ENCODE assay signal across 17 mouse cellular contexts in genomic region chr16:32703312-32703912, GRCm38 (mm10). TPM values are rescaled to one million over a fixed set of nuclear protein-coding genes. Genes with fewer than 3 reads are reported as not detected.
DNase-seq lines count a peak whose midpoint lies in the region; ATAC-seq and TF ChIP-seq lines count a peak whose summit lies in the region.
"Had no signal": no experiment of that assay in that cellular context is flagged by ENCODE, and none has a peak within 500 bp of the region (broad histone marks: within the 10 kb centered on the region; RNA-seq: fewer than 3 reads in every experiment).

No protein-coding gene starts in this region.

- TF ChIP-seq EP300 in stomach, postnatal 0 days (optimal IDR thresholded peaks at IDR 0.05): no peak

- no peak overlapping the region for H3K4me3 ChIP-seq in kidney, embryonic 16.5 days (ENCODE audit: low read length)
- no peak overlapping the region for H3K4me3 ChIP-seq in spleen, adult 2 months (ENCODE audit: extremely low read depth, insufficient read depth, insufficient read length)
- no peak overlapping the region for H3K4me3 ChIP-seq in stomach, postnatal 0 days (ENCODE audit: low read depth, low read length)
- H3K4me3 ChIP-seq: embryonic facial prominence, embryonic 15.5 days; forebrain, embryonic 15.5 days; left cerebral cortex, adult 2 months; limb, embryonic 13.5 days had no signal

- DNase-seq in embryo, embryonic 10 days (ENCODE audit: low spot score): peak; percentile 40
- no peak for DNase-seq in embryo, embryonic 9.5 days (ENCODE audit: extremely low spot score)
- DNase-seq in kidney, adult 9 months: no peak
- no peak for DNase-seq in spleen, adult 2 months (ENCODE audit: low read depth in 1 of 2, low spot score in 2 of 2)
- no peak for DNase-seq in spleen, postnatal 4 days (ENCODE audit: low spot score in 2 of 2)
- DNase-seq in stomach, postnatal 0 days (ENCODE audit: low spot score): no peak
- DNase-seq: cerebellum, postnatal 36 days; gastrocnemius, postnatal 36 days; thymus, adult 18-20 months had no signal

- H3K27me3 ChIP-seq in kidney, embryonic 16.5 days (ENCODE audit: insufficient read depth, low read length): no peaks in the 10 kb centered on the region
- no peaks in the 10 kb centered on the region for H3K27me3 ChIP-seq in spleen, adult 2 months (ENCODE audit: control insufficient read depth, insufficient read depth, low read length)
- no peaks in the 10 kb centered on the region for H3K27me3 ChIP-seq in stomach, postnatal 0 days (ENCODE audit: control insufficient read depth, insufficient read depth, low read length)
- H3K27me3 ChIP-seq: embryonic facial prominence, embryonic 15.5 days; forebrain, embryonic 15.5 days had no signal

- H3K4me2 ChIP-seq in kidney, embryonic 16.5 days (replicated peaks; ENCODE audit: low read depth, low read length): no peak overlapping the region
- H3K4me2 ChIP-seq in stomach, postnatal 0 days (replicated peaks; ENCODE audit: low read depth): no peak overlapping the region
- H3K4me2 ChIP-seq: embryonic facial prominence, embryonic 15.5 days; forebrain, embryonic 15.5 days; limb, embryonic 13.5 days had no signal

- no peak for ATAC-seq in kidney, embryonic 16.5 days (ENCODE audit: low FRiP score, low TSS enrichment)
- no peak for ATAC-seq in stomach, postnatal 0 days (ENCODE audit: low FRiP score, low TSS enrichment)
- no peak for ATAC-seq in erythroid progenitor cell, adult 5-6 weeks (replicated peaks; ENCODE audit: low FRiP score, poor library complexity, severe bottlenecking)
- ATAC-seq: forebrain, embryonic 15.5 days; hindbrain, embryonic 16.5 days had no signal

- TF ChIP-seq CTCF in spleen, adult 2 months (IDR thresholded peaks at IDR 0.05; ENCODE audit: extremely low read depth, insufficient read depth, insufficient read length, insufficient replicate concordance): no peak
- TF ChIP-seq CTCF in stomach, postnatal 0 days (IDR thresholded peaks at IDR 0.05; ENCODE audit: low read depth): no peak

- peak overlapping the region; percentile 8; the same call in 1 of the 2 replicates for H3K27ac ChIP-seq in kidney, embryonic 16.5 days (ENCODE audit: low read length)
- H3K27ac ChIP-seq in spleen, adult 2 months (ENCODE audit: insufficient read depth, low read length): peak overlapping the region; percentile 47
- H3K27ac ChIP-seq in stomach, postnatal 0 days (replicated peaks): peak overlapping the region; percentile 35
- H3K27ac ChIP-seq: embryonic facial prominence, embryonic 15.5 days; forebrain, embryonic 15.5 days; left cerebral cortex, adult 2 months; limb, embryonic 13.5 days had no signal

- WGBS in kidney, embryonic 16.5 days: 50% methylated on average over 9 of the region's 9 CpGs
- WGBS in spleen, adult 2 months: 57% methylated on average over 9 of the region's 9 CpGs
- 52% methylated on average over 9 of the region's 9 CpGs for WGBS in stomach, postnatal 0 days

- TF ChIP-seq POLR2A in spleen, adult 2 months (IDR thresholded peaks at IDR 0.05; ENCODE audit: low read depth, low read length): no peak

- H3K9me3 ChIP-seq in kidney, embryonic 16.5 days (ENCODE audit: low read length): no peaks in the 10 kb centered on the region
- H3K9me3 ChIP-seq in stomach, postnatal 0 days (ENCODE audit: control insufficient read depth, low read length): no peaks in the 10 kb centered on the region
- H3K9me3 ChIP-seq: embryonic facial prominence, embryonic 15.5 days; forebrain, embryonic 15.5 days; limb, embryonic 13.5 days had no signal

- no peak overlapping the region for H3K9ac ChIP-seq in kidney, embryonic 16.5 days (replicated peaks; ENCODE audit: low read length)
- no peak overlapping the region for H3K9ac ChIP-seq in stomach, postnatal 0 days (ENCODE audit: low read length)
- H3K9ac ChIP-seq: embryonic facial prominence, embryonic 15.5 days; forebrain, embryonic 15.5 days; limb, embryonic 13.5 days had no signal

- peaks cover 17% of the 10 kb centered on the region for H3K4me1 ChIP-seq in kidney, embryonic 16.5 days (ENCODE audit: insufficient read depth, low read length)
- H3K4me1 ChIP-seq in spleen, adult 2 months (ENCODE audit: control insufficient read depth, insufficient read depth, insufficient read length): peaks cover 2% of the 10 kb centered on the region; the same call in 1 of the 2 replicates
- no peaks in the 10 kb centered on the region; the same call in 1 of the 2 replicates for H3K4me1 ChIP-seq in stomach, postnatal 0 days (replicated peaks; ENCODE audit: control insufficient read depth, insufficient read depth)
- H3K4me1 ChIP-seq: embryonic facial prominence, embryonic 15.5 days; forebrain, embryonic 15.5 days had no signal

- no peaks in the 10 kb centered on the region for H3K36me3 ChIP-seq in kidney, embryonic 16.5 days (ENCODE audit: insufficient read depth, low read length)
- no peaks in the 10 kb centered on the region for H3K36me3 ChIP-seq in spleen, adult 2 months (ENCODE audit: control insufficient read depth, insufficient read depth, low read length)
- no peaks in the 10 kb centered on the region for H3K36me3 ChIP-seq in stomach, postnatal 0 days (ENCODE audit: control insufficient read depth, insufficient read depth, low read length)
- H3K36me3 ChIP-seq: embryonic facial prominence, embryonic 15.5 days; forebrain, embryonic 15.5 days; limb, embryonic 13.5 days had no signal

RNA-seq across cellular contexts. Expression of gene Muc4, which starts 32.3 kb away (rescaled TPM):
- polyA plus RNA-seq in kidney, embryonic 16.5 days (2015; fragmentation: Nextera tagmentation; extraction: Ambion mirVana): 0.27 and 0.44 TPM in 2 replicates
- polyA plus RNA-seq in spleen, adult 2 months (2012; rRNA removed): 0.06 and 0.07 TPM in 2 replicates
- 2.5 and 2.8 TPM in 2 replicates for polyA plus RNA-seq in stomach, postnatal 0 days (2015; fragmentation: Nextera tagmentation; extraction: Ambion mirVana)
- not detected in 2 replicates for total RNA-seq in erythroid progenitor cell, adult 5-6 weeks (2015; ENCODE audit: low replicate concordance)
- total RNA-seq in erythroid progenitor cell, adult 5-6 weeks (2017; ENCODE audit: low replicate concordance): not detected in 2 replicates
- total RNA-seq: layer of hippocampus, adult 18-20 months; left cerebral cortex, adult 2 months had no signal
- polyA plus RNA-seq: forebrain, embryonic 15.5 days; hindbrain, embryonic 16.5 days; limb, embryonic 13.5 days had no signal

RNA-seq across cellular contexts. Expression of gene Tnk2, which starts 59.7 kb away (rescaled TPM):
- polyA plus RNA-seq in kidney, embryonic 16.5 days (2015; fragmentation: Nextera tagmentation; extraction: Ambion mirVana): 10.9 and 11.3 TPM in 2 replicates
- polyA plus RNA-seq in spleen, adult 2 months (2012; rRNA removed): 109 and 137 TPM in 2 replicates
- polyA plus RNA-seq in stomach, postnatal 0 days (2015; fragmentation: Nextera tagmentation; extraction: Ambion mirVana): 17.1 and 21.0 TPM in 2 replicates
- total RNA-seq in erythroid progenitor cell, adult 5-6 weeks (2015; ENCODE audit: low replicate concordance): 124 and 134 TPM in 2 replicates
- total RNA-seq in erythroid progenitor cell, adult 5-6 weeks (2017; ENCODE audit: low replicate concordance): 62.9 and 115 TPM in 2 replicates
